Mouse (Mus musculus) erythroblast, embryonic 14.5 days (primary cell): ENCODE data around the gene Selenop.

ENCODE experiments used
- GATA1 ChIP-seq: IDR thresholded peaks from 2 replicates; pipeline ENCODE4 v1.6.1; 2012; ENCODE audit warnings: low read length, inconsistent platforms, mixed read lengths
- TAL1 ChIP-seq: IDR thresholded peaks from 3 replicates; pipeline ENCODE4 v1.6.1; 2012; ENCODE audit warnings: low read length, inconsistent platforms, mixed read lengths

DNA sequence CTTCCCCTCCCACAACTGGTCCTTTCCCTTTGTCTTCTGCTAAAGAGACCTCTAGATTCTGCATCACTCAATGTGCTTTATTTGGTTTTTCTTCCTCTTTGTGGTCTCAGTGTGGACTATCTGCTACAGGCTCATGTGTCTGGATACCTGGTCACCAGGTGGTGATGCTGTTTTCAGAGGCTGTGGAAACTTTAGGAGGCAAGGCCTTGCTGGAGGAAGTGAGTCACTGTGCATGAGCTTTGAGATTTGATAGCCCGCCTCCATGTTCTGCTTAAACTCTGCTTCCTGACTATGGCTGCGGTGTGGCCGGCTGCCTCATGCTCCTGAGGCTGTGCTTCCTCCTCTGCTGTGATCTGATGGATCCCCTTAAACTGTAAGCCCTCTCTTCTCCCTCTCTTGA is 22.1 kb downstream of the Selenop start:
- TF ChIP-seq GATA1, result no peak
- no peak for TF ChIP-seq TAL1
